Comparison of ENCODE assay signal across 29 mouse cellular contexts in genomic region chr2:10001591-10001990, GRCm38 (mm10). TPM values are rescaled to one million over a fixed set of nuclear protein-coding genes. Genes with fewer than 3 reads are reported as not detected.
DNase-seq lines count a peak whose midpoint lies in the region; ATAC-seq lines count a peak whose summit lies in the region.
"Had no signal": no experiment of that assay in that cellular context is flagged by ENCODE, and none has a peak within 500 bp of the region (broad histone marks: within the 10 kb centered on the region; RNA-seq: fewer than 3 reads in every experiment).

No protein-coding gene starts in this region.

- no peaks in the 10 kb centered on the region for H3K27me3 ChIP-seq in hindbrain, embryonic 16.5 days (replicated peaks; ENCODE audit: control insufficient read depth, insufficient read depth, low read length)
- H3K27me3 ChIP-seq: CH12.LX; embryonic facial prominence, embryonic 13.5 days; embryonic facial prominence, embryonic 15.5 days; forebrain, embryonic 12.5 days; Patski had no signal

- ATAC-seq in frontal cortex, adult (ENCODE audit: low TSS enrichment), result peak; percentile 85
- ATAC-seq in hindbrain, embryonic 16.5 days, result no peak
- ATAC-seq: activated CD4-positive, CD25-positive, alpha-beta regulatory T cell, adult 4 months; CD4-positive, CD25-positive, alpha-beta regulatory T cell, adult 4 months; forebrain, embryonic 14.5 days; Patski had no signal

- no peaks in the 10 kb centered on the region for H3K9me3 ChIP-seq in hindbrain, embryonic 16.5 days (ENCODE audit: control insufficient read depth, low read length)
- H3K9me3 ChIP-seq: embryonic facial prominence, embryonic 13.5 days; embryonic facial prominence, embryonic 15.5 days; forebrain, embryonic 10.5 days; forebrain, embryonic 12.5 days; G1E had no signal

- no peak overlapping the region for H3K9ac ChIP-seq in hindbrain, embryonic 16.5 days (ENCODE audit: low read depth, low read length)
- H3K9ac ChIP-seq: embryonic facial prominence, embryonic 13.5 days; embryonic facial prominence, embryonic 15.5 days; forebrain, embryonic 12.5 days had no signal

- no peak for DNase-seq in frontal cortex, postnatal 14 days (ENCODE audit: low spot score in 2 of 2)
- peak; percentile 14 for DNase-seq in layer of hippocampus, adult 9-11 months
- DNase-seq in layer of hippocampus, adult 9-10 months (ENCODE audit: low spot score), result no peak
- DNase-seq in right cerebral cortex, adult 2 months (ENCODE audit: low spot score in 2 of 2), result peak; percentile 5 to 21
- DNase-seq in right cerebral cortex, postnatal 25 days, result no peak
- DNase-seq: adrenal gland, adult 8-10 months; adrenal gland, postnatal 14 days; adrenal gland, postnatal 36 days; B cell, adult 2 months; cerebellum, adult 11 months; cerebellum, adult 18-20 months; cerebellum, adult 8-10 months; cerebellum, adult 9-11 months; cerebellum, postnatal 14 days; cerebellum, postnatal 36 days; embryo, embryonic 11 days had no signal

- no peaks in the 10 kb centered on the region for H3K4me1 ChIP-seq in hindbrain, embryonic 16.5 days (ENCODE audit: control insufficient read depth, insufficient read depth, low read depth, low read length)
- H3K4me1 ChIP-seq: forebrain, embryonic 10.5 days had no signal

- no peak overlapping the region for H3K4me2 ChIP-seq in hindbrain, embryonic 16.5 days (ENCODE audit: low read length)
- H3K4me2 ChIP-seq: embryonic facial prominence, embryonic 13.5 days; embryonic facial prominence, embryonic 15.5 days; forebrain, embryonic 12.5 days had no signal

- H3K36me3 ChIP-seq in hindbrain, embryonic 16.5 days (ENCODE audit: control insufficient read depth, insufficient read depth, low read length), result no peaks in the 10 kb centered on the region
- H3K36me3 ChIP-seq: embryonic facial prominence, embryonic 13.5 days; embryonic facial prominence, embryonic 15.5 days; forebrain, embryonic 10.5 days; forebrain, embryonic 12.5 days had no signal

- no peak overlapping the region for H3K4me3 ChIP-seq in hindbrain, embryonic 16.5 days (ENCODE audit: low read length)
- H3K4me3 ChIP-seq: embryonic facial prominence, embryonic 13.5 days; embryonic facial prominence, embryonic 15.5 days; erythroblast, embryonic 14.5 days; forebrain, embryonic 10.5 days; forebrain, embryonic 12.5 days had no signal

- 80% methylated on average over 2 of the region's 2 CpGs for WGBS in hindbrain, embryonic 16.5 days

- H3K27ac ChIP-seq in hindbrain, embryonic 16.5 days (ENCODE audit: low read depth, low read length), result no peak overlapping the region
- H3K27ac ChIP-seq: embryonic facial prominence, embryonic 13.5 days; embryonic facial prominence, embryonic 15.5 days; forebrain, embryonic 10.5 days; forebrain, embryonic 12.5 days had no signal

RNA-seq across cellular contexts. Expression of gene Taf3, which starts 46.8 kb away (rescaled TPM):
- 11.4 and 12.4 TPM in 2 replicates for polyA plus RNA-seq in hindbrain, embryonic 16.5 days (2015; fragmentation: Nextera tagmentation; extraction: Ambion mirVana)

Comparison
In these comparisons a context has a peak if more than half of its experiments do, and no peak if none do; other contexts are left out.
1. DNase-seq: peak in layer of hippocampus, adult 9-11 months (single experiment) and right cerebral cortex, adult 2 months (2 of 2); none in frontal cortex, postnatal 14 days (0 of 2), layer of hippocampus, adult 9-10 months (single experiment) and right cerebral cortex, postnatal 25 days (single experiment).